Mouse (Mus musculus): Measurements from ENCODE around the gene Plxdc1. TPM values are rescaled to one million over a fixed set of nuclear protein-coding genes. Genes with fewer than 3 reads are reported as not detected.
A peak's percentile ranks its signal among the peaks of the same experiment; 100 is the strongest.

Gene Plxdc1
- total RNA-seq, 2 experiments from 2014 or later = 0.92 to 2.3 TPM

GRCm38 (mm10) chr11:97924217-97924616 is 62.0 kb downstream of the Plxdc1 start:
- no peak for ATAC-seq (replicated peaks; ENCODE audit: poor library complexity)

GRCm38 (mm10) chr11:97923639-97924038 is 62.6 kb downstream of the Plxdc1 start:
- ATAC-seq (replicated peaks; ENCODE audit: poor library complexity) = no peak

DNA sequence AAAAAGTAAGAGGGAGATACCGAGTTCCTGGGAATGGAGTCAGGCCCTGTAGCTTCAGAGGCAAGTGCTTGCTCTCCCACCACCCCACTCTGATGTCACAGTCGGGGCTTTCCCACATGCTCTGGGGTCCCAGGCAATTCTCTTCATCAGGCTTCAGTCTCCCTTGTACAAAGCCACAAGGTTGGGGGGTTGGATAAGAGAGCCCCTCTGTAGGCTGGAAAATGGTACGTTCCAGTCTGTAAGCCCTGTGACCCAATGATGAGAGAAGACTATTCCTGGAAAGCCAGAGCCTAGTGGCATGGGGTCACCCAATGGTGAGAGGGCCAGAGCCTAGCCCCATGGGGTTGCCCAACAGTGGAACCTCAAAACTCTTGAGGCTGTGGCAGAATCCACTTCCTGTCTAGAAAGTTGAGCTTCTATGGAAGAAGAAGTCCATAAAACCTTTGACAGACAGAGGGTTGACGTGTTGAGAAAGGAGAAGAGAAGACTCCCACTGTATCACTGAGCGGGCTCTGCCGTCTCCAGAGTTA is 70.2 kb downstream of the Plxdc1 start:
- ATAC-seq (replicated peaks; ENCODE audit: poor library complexity) = peak; percentile 60

DNA sequence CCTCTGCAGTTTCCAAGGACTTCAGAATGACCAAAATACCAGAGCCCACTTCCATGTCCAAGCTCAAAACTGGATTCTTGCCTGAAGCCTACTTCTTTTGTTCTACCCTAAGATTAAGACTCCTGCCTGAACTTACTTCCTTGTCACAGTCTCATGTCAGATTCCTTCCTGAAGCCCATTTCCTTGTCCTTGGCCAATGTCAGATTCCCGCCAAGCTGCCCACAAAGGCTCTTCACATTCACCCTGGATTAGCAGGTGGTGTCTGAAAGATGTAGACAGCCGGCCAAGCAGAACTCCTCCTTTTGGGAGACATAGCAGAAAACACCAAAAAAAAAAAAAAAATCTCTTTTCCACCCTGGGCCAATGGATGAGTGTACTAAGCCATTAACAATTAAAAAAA is 70.8 kb downstream of the Plxdc1 start:
- ATAC-seq (replicated peaks; ENCODE audit: poor library complexity) = no peak

DNA sequence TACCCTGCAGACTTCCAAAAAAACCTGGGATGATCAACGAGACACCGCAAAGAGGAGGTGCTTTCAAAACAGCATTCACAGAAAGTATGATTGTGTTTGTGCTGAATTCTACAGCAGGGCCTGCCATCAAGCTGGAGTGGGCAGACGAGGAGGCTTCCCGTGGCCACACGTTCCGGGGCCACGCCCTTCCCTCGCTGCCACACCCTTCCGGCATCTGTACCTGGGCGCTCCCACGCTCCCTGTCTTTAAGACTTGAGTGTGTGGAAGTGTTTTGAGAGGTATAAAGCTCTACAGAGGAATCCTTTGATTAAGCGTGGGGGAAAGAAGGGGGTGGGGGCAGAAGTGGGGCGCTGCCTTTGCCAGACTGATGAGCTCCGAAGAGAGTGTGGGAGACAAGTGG is 73.1 kb downstream of the Plxdc1 start:
- no peak for ATAC-seq (replicated peaks; ENCODE audit: poor library complexity)

DNA sequence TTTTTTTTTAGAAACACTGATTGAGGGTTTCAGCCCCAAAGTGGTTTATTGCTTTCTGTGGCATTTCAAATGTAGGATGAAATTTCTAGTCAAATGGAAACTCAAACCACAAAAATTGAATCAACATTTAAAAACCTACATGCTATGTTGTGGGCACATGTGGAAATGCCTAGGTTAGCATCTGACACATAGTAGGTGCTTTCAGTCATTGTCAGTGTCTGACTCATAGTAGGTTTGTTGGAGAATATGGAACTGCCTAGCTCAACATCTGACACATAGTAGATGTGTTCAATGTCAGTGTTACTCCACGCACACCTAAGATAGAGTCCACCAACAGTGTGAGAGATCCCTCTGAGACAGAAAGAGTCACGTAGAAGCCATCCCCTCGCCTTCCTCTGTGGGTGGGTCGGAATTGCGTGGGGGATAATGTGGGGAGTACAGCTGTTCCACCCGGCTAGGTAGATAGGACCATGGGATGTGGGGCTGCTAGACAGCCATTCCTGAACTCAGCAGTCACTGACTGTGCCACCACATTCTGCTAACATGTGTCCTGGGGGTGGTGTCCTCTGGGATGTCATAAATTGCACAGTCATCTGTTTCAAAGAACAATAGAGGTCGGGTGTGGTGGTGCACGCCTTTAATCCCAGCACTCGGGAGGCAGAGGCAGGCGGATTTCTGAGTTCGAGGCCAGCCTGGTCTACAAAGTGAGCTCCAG is 77.5 kb downstream of the Plxdc1 start:
- no peak for ATAC-seq (replicated peaks; ENCODE audit: poor library complexity)

GRCm38 (mm10) chr11:97907935-97908334 is 78.3 kb downstream of the Plxdc1 start:
- ATAC-seq (replicated peaks; ENCODE audit: poor library complexity) = peak; percentile 91

DNA sequence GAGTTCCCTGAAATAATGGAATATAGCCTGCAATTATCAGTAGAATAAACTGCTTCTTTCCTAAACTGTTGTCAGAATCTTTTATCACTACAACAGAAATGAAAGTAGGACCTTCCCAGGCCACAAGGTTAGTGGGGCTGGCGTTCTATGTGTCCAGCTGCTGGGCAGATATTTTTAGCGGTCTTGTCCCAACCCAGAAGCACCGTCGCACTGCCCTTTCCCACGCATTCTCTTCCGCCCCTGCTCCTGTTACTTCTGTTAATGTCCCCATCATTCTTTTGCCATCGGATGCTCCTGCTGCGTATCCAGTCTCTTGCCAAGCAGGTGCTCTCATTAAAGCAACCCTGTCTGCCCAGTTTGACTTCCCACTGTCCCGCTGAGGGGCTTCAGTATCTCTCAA is 79.3 kb downstream of the Plxdc1 start:
- ATAC-seq (replicated peaks; ENCODE audit: poor library complexity) = no peak

DNA sequence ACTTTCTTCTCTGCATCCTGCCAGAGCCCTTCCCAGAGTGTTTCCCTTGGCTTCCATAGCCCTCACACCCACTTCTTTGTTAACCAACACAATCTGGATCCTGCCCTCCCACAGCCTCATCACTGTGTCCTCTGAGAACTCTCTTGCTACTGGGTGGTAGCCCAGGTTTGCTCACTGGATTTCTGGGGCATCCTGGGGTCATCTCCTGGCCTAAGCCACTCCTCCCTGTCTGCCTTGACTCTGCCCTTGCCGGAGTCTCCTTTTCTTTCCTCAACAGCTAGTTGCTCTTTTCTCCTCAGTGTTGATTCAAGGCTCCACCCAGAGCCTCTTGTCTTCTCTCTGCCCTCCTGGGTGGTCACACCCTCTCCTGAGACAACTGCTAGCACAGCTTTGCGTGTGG is 80.3 kb downstream of the Plxdc1 start:
- ATAC-seq (replicated peaks; ENCODE audit: poor library complexity) = no peak

DNA sequence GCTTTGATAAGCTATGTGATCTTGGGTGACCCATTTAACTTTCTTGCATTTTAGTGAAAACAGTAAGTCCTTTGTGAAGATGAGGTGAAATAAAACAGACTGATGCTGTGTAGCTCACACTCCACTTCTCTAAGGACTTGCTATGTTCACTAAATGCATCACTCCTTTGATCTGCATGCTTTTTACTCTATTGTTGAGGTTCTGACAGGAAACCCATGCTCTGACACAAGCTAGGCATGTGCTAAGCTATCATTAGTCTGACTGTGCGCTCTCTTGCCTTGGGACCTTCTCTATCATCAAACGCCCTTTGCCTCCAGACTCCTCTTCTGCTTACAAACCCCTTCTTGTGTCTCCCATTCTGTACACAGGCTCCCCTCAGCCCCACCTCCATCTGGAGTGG is 80.7 kb downstream of the Plxdc1 start:
- no peak for ATAC-seq (replicated peaks; ENCODE audit: poor library complexity)

GRCm38 (mm10) chr11:97904801-97905200 is 81.4 kb downstream of the Plxdc1 start:
- ATAC-seq (replicated peaks; ENCODE audit: poor library complexity) = no peak

GRCm38 (mm10) chr11:97901806-97902205 is 84.4 kb downstream of the Plxdc1 start:
- ATAC-seq (replicated peaks; ENCODE audit: poor library complexity) = no peak

- ATAC-seq (replicated peaks; ENCODE audit: poor library complexity) = peak; percentile 96
Observed at GRCm38 (mm10) chr11:97899822-97900221, 86.4 kb downstream of the Plxdc1 start.

- ATAC-seq (replicated peaks; ENCODE audit: poor library complexity) = no peak
Observed at GRCm38 (mm10) chr11:97897568-97898185, 88.6 kb downstream of the Plxdc1 start.

- no peak for ATAC-seq (replicated peaks; ENCODE audit: poor library complexity)
Observed at GRCm38 (mm10) chr11:97896655-97897054, 89.6 kb downstream of the Plxdc1 start.

- no peak for ATAC-seq (replicated peaks; ENCODE audit: poor library complexity)
Observed at GRCm38 (mm10) chr11:97891821-97892220, 94.4 kb downstream of the Plxdc1 start.

DNA sequence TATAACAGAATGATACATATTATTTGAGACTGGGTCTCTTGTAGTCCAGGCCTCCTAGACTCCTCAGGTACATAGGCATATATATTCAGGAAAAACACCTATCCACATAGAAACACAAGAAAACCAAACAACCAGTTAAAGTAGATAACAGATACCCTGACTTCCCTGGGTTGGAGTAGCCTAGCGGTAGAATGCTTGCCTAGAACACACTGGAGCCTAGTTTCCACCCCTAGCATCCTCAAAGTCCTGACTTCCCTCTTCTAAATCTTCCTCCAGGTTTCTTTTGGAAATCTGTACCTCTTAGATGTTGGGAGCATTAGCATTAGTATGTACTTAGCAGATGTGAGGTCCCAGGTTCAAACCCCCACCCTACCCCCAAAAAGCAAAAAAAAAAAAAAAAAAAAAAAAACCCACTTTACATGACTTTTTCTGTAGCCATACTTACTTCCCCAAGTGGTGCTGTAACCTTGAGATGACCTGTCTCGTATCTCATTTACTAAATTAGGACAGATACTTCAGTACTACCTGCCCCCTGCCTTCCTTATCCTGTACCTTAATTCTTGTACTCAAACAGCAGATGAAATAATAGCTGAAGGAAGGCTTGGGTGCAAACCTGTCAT is 100.8 kb downstream of the Plxdc1 start:
- ATAC-seq (replicated peaks; ENCODE audit: poor library complexity) = no peak

- ATAC-seq (replicated peaks; ENCODE audit: poor library complexity) = no peak
Observed at GRCm38 (mm10) chr11:97884601-97885185, 101.6 kb downstream of the Plxdc1 start.

DNA sequence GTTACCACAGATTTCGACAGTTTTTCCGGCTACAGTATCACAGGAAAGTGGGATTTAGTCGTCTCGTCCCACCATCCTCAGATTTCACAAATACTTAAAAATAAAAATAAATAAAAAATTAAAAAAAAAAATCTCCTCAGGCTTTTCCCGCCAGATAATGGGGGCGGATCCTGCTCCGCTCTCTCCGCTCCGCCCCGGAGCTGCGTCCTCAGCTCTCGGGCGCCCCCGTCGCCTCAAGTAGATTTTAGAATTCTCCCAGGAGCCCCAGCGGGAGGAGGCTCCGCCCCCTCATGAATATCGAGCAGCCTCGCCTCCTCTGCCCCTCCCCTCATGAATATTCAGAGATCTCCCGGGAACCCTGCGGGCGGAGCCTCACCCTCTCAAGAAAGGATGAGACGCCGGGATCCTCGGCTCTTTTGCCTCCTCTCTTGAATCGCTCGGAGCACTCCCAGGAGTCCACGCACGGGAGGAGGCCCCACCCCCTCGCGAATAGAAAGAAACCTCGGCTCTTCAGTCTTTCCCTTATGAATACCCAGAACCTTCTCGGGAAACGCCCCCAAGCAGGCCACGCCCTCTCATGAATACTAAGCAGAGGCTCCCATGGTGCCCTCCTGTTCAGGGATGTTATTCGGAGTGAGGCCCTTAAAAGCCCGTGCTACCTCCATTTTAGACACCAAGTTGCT is 102.2 kb downstream of the Plxdc1 start, which contains the start of gene Fbxo47:
TSS of gene Fbxo47 (minus strand) at position 237 of the 683 bp plus-strand sequence.
- peak; percentile 96 for ATAC-seq (replicated peaks; ENCODE audit: poor library complexity)

DNA sequence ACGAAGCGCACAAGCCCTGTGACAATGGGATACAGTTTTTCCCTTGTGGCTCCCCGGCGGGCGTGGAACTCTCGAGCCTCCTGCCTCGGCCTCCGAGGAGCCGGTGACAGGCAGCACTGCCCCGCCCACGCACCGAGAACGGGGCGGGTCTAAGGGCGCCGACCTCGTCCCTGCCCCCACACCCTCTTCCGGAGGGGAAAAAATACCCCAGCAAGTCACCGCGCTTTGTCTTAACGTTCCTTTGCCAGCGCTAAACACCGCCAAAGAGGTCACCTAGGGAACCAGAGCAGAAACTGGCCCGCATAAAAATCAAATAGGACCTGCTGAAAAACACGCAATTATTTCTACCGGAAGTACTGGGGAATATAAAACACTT is 102.7 kb downstream of the Plxdc1 start:
- peak; percentile 81 for ATAC-seq (replicated peaks; ENCODE audit: poor library complexity)

DNA sequence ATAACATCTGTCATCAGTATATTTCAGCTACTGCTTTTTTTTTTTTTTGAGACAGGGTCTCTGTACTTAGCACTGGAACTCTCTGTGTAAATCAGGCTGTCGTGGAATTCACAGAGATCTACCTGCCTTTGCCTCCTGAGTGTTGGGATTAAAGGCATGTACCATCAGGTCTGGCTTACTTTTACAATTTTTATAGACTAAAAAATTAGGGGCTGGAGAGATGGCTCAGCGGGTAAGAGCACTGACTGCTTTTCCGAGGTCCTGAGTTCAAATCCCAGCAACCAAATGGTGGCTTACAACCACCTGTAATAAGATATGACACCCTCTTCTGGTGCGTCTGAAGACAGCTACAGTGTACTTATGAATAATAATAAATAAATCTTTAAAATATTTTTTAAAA is 105.9 kb downstream of the Plxdc1 start:
- no peak for ATAC-seq (replicated peaks; ENCODE audit: poor library complexity)
